10 mouse cellular contexts compared by ENCODE assay signal in the genomic region with DNA sequence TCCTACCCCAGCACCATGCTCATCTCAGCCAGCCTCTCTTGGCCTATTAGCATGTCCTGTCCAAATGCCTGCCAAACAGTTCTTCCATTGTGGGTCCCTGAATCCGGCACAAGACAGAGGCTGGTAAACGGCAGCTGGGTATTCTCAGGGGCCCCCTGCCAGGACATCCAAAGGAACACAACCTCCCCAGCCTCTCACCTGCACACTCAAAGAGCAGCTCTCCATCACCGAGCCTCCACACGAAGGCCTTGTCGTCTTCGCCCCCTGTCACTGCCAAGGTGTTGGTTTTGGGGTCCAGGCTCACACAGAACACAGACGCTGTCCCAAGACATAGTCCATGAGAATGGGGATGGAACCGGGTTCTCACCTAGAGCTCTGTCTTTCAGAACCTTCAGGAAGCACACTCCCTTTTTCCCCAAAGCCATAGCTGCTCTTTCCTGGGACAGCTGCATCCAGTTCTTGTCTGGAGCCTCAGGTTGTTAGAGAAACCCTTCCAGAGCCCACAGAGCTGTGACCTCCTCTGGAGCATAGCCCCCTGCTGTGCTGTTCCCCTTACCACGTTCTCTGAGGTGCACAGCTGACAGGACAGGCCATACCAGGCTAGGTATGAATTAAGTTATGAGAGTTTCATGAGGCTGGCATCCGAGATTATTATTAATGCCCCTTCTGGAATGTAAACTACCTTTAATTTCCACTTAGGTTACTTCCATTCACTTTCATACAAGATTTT. TPM values are rescaled to one million over a fixed set of nuclear protein-coding genes. Genes with fewer than 3 reads are reported as not detected.
A peak's percentile ranks its signal among the peaks of the same experiment; 100 is the strongest.
DNase-seq lines count a peak whose midpoint lies in the region; ATAC-seq and TF ChIP-seq lines count a peak whose summit lies in the region.
"Had no signal": no experiment of that assay in that cellular context is flagged by ENCODE, and none has a peak within 500 bp of the region (broad histone marks: within the 10 kb centered on the region; RNA-seq: fewer than 3 reads in every experiment).

No protein-coding gene starts in this region.

- peak overlapping the region; percentile 84; the same call in 1 of the 2 replicates for H3K4me3 ChIP-seq in heart, embryonic 13.5 days
- H3K4me3 ChIP-seq in stomach, embryonic 14.5 days (ENCODE audit: low read depth, low read length) = no peak overlapping the region
- H3K4me3 ChIP-seq in stomach, postnatal 0 days (ENCODE audit: low read depth, low read length) = no peak overlapping the region
- no peak overlapping the region for H3K4me3 ChIP-seq in limb, embryonic 12.5 days (replicated peaks)
- no peak overlapping the region for H3K4me3 ChIP-seq in stomach, embryonic 15.5 days (replicated peaks)

- peaks cover 37% of the 10 kb centered on the region for H3K4me1 ChIP-seq in heart, embryonic 13.5 days
- H3K4me1 ChIP-seq in stomach, embryonic 14.5 days (ENCODE audit: control insufficient read depth, insufficient read depth, low read length) = peaks cover 23% of the 10 kb centered on the region
- H3K4me1 ChIP-seq in stomach, postnatal 0 days (replicated peaks; ENCODE audit: control insufficient read depth, insufficient read depth) = 0 out of 2 replicates have a peak, but pooled peaks cover 5% of the 10 kb centered on the region
- peaks cover 23% of the 10 kb centered on the region for H3K4me1 ChIP-seq in limb, embryonic 12.5 days (replicated peaks)
- peaks cover 33% of the 10 kb centered on the region for H3K4me1 ChIP-seq in stomach, embryonic 15.5 days

- DNase-seq in heart, postnatal 4 days = no peak
- no peak for DNase-seq in stomach, postnatal 0 days (ENCODE audit: low spot score)
- DNase-seq in frontal cortex, postnatal 36 days (ENCODE audit: low spot score in 2 of 2) = no peak
- no peak for DNase-seq in lung, adult 18-20 months
- DNase-seq: lung, postnatal 4 days had no signal

- no peak overlapping the region for H3K27ac ChIP-seq in heart, embryonic 13.5 days (replicated peaks)
- H3K27ac ChIP-seq in stomach, embryonic 14.5 days (ENCODE audit: low read length) = no peak overlapping the region
- H3K27ac ChIP-seq in stomach, postnatal 0 days (replicated peaks) = no peak overlapping the region
- no peak overlapping the region for H3K27ac ChIP-seq in limb, embryonic 12.5 days
- H3K27ac ChIP-seq in stomach, embryonic 15.5 days = no peak overlapping the region

- H3K9me3 ChIP-seq in heart, embryonic 13.5 days = no peaks in the 10 kb centered on the region
- H3K9me3 ChIP-seq in stomach, embryonic 14.5 days (ENCODE audit: control insufficient read depth, low read depth, low read length) = no peaks in the 10 kb centered on the region
- H3K9me3 ChIP-seq in stomach, postnatal 0 days (ENCODE audit: control insufficient read depth, low read length) = no peaks in the 10 kb centered on the region
- H3K9me3 ChIP-seq in limb, embryonic 12.5 days = no peaks in the 10 kb centered on the region
- H3K9me3 ChIP-seq in stomach, embryonic 15.5 days = no peaks in the 10 kb centered on the region
- H3K9me3 ChIP-seq: heart, embryonic 10.5 days had no signal

- peak overlapping the region; percentile 45 for H3K9ac ChIP-seq in heart, embryonic 13.5 days
- H3K9ac ChIP-seq in stomach, embryonic 14.5 days (replicated peaks; ENCODE audit: low read depth, low read length) = no peak overlapping the region
- H3K9ac ChIP-seq in stomach, postnatal 0 days (ENCODE audit: low read length) = no peak overlapping the region
- H3K9ac ChIP-seq in limb, embryonic 12.5 days (replicated peaks) = no peak overlapping the region
- H3K9ac ChIP-seq in stomach, embryonic 15.5 days = no peak overlapping the region

- H3K27me3 ChIP-seq in heart, embryonic 13.5 days (replicated peaks) = no peaks in the 10 kb centered on the region
- H3K27me3 ChIP-seq in stomach, embryonic 14.5 days (ENCODE audit: control insufficient read depth, insufficient read depth, low read length) = no peaks in the 10 kb centered on the region
- H3K27me3 ChIP-seq in stomach, postnatal 0 days (ENCODE audit: control insufficient read depth, insufficient read depth, low read length) = no peaks in the 10 kb centered on the region
- H3K27me3 ChIP-seq in limb, embryonic 12.5 days = no peaks in the 10 kb centered on the region
- no peaks in the 10 kb centered on the region for H3K27me3 ChIP-seq in stomach, embryonic 15.5 days (replicated peaks)

- 85% methylated on average over 10 of the region's 10 CpGs for WGBS in heart, embryonic 13.5 days
- 82% methylated on average over 10 of the region's 10 CpGs for WGBS in stomach, embryonic 14.5 days
- WGBS in stomach, postnatal 0 days = 80% methylated on average over 10 of the region's 10 CpGs
- WGBS in limb, embryonic 12.5 days = 89% methylated on average over 10 of the region's 10 CpGs
- WGBS in stomach, embryonic 15.5 days = 82% methylated on average over 10 of the region's 10 CpGs

- H3K36me3 ChIP-seq in heart, embryonic 13.5 days = peaks cover 63% of the 10 kb centered on the region
- H3K36me3 ChIP-seq in stomach, embryonic 14.5 days (ENCODE audit: control insufficient read depth, insufficient read depth, low read length) = peaks cover 49% of the 10 kb centered on the region
- H3K36me3 ChIP-seq in stomach, postnatal 0 days (ENCODE audit: control insufficient read depth, insufficient read depth, low read length) = peaks cover 21% of the 10 kb centered on the region
- H3K36me3 ChIP-seq in limb, embryonic 12.5 days = peaks cover 51% of the 10 kb centered on the region
- H3K36me3 ChIP-seq in stomach, embryonic 15.5 days = peaks cover 50% of the 10 kb centered on the region

- no peak for TF ChIP-seq CTCF in stomach, postnatal 0 days (IDR thresholded peaks at IDR 0.05; ENCODE audit: low read depth)

- ATAC-seq in heart, embryonic 13.5 days (ENCODE audit: extremely low read depth, insufficient number of reproducible peaks, low FRiP score, low TSS enrichment) = no peak
- no peak for ATAC-seq in stomach, embryonic 14.5 days (ENCODE audit: insufficient number of reproducible peaks, insufficient read depth, low FRiP score, low read depth)
- ATAC-seq in stomach, postnatal 0 days (ENCODE audit: low FRiP score, low TSS enrichment) = no peak
- no peak for ATAC-seq in limb, embryonic 12.5 days (ENCODE audit: insufficient number of reproducible peaks, insufficient read depth, low FRiP score, low TSS enrichment, low read depth)
- ATAC-seq in stomach, embryonic 15.5 days (ENCODE audit: insufficient read depth, low FRiP score, low read depth) = no peak

- peak overlapping the region; percentile 83 for H3K4me2 ChIP-seq in heart, embryonic 13.5 days
- peak overlapping the region; percentile 87 for H3K4me2 ChIP-seq in stomach, embryonic 14.5 days (replicated peaks; ENCODE audit: low read depth, low read length)
- H3K4me2 ChIP-seq in stomach, postnatal 0 days (replicated peaks; ENCODE audit: low read depth) = no peak overlapping the region
- peak overlapping the region; percentile 19; the same call in 1 of the 2 replicates for H3K4me2 ChIP-seq in limb, embryonic 12.5 days
- H3K4me2 ChIP-seq in stomach, embryonic 15.5 days = peak overlapping the region; percentile 65

- no peak for TF ChIP-seq EP300 in stomach, postnatal 0 days (optimal IDR thresholded peaks at IDR 0.05)

RNA-seq across cellular contexts. Expression of gene Aamp, which starts 1.5 kb away (rescaled TPM):
- 164 and 188 TPM in 2 replicates for polyA plus RNA-seq in heart, embryonic 13.5 days (2015; fragmentation: Nextera tagmentation; extraction: Ambion mirVana)
- total RNA-seq in heart, postnatal 4 days (2021) = 100 to 1,000 TPM; 103 to 105 TPM
- polyA plus RNA-seq in stomach, embryonic 14.5 days (2014; fragmentation: Nextera tagmentation; extraction: Ambion mirVana) = 240 and 261 TPM in 2 replicates
- 154 and 157 TPM in 2 replicates for polyA plus RNA-seq in stomach, postnatal 0 days (2015; fragmentation: Nextera tagmentation; extraction: Ambion mirVana)
- polyA plus RNA-seq in limb, embryonic 12.5 days (2016; fragmentation: Nextera tagmentation; extraction: Ambion mirVana) = 202 and 212 TPM in 2 replicates
- 229 and 235 TPM in 2 replicates for polyA plus RNA-seq in stomach, embryonic 15.5 days (2015; fragmentation: Nextera tagmentation; extraction: Ambion mirVana)

RNA-seq across cellular contexts. Expression of gene Pnkd, which starts 1.7 kb away (rescaled TPM):
- 227 and 252 TPM in 2 replicates for polyA plus RNA-seq in heart, embryonic 13.5 days (2015; fragmentation: Nextera tagmentation; extraction: Ambion mirVana)
- total RNA-seq in heart, postnatal 4 days (2021) = 100 to 1,000 TPM; 198 to 211 TPM
- polyA plus RNA-seq in stomach, embryonic 14.5 days (2014; fragmentation: Nextera tagmentation; extraction: Ambion mirVana) = 122 and 132 TPM in 2 replicates
- polyA plus RNA-seq in stomach, postnatal 0 days (2015; fragmentation: Nextera tagmentation; extraction: Ambion mirVana) = 84.8 and 88.2 TPM in 2 replicates
- 106 TPM in 2 replicates for polyA plus RNA-seq in limb, embryonic 12.5 days (2016; fragmentation: Nextera tagmentation; extraction: Ambion mirVana)
- polyA plus RNA-seq in stomach, embryonic 15.5 days (2015; fragmentation: Nextera tagmentation; extraction: Ambion mirVana) = 117 and 124 TPM in 2 replicates

RNA-seq across cellular contexts. Expression of gene Gpbar1, which starts 4.7 kb away (rescaled TPM):
- 0.36 and 0.64 TPM in 2 replicates for polyA plus RNA-seq in heart, embryonic 13.5 days (2015; fragmentation: Nextera tagmentation; extraction: Ambion mirVana)
- total RNA-seq in heart, postnatal 4 days (2021) = not detected
- polyA plus RNA-seq in stomach, embryonic 14.5 days (2014; fragmentation: Nextera tagmentation; extraction: Ambion mirVana) = 3.5 and 4.1 TPM in 2 replicates
- 0.51 and 0.63 TPM in 2 replicates for polyA plus RNA-seq in stomach, postnatal 0 days (2015; fragmentation: Nextera tagmentation; extraction: Ambion mirVana)
- polyA plus RNA-seq in limb, embryonic 12.5 days (2016; fragmentation: Nextera tagmentation; extraction: Ambion mirVana) = 0.19 TPM in 1 of 2 replicates, not detected in the other
- 1.1 and 1.3 TPM in 2 replicates for polyA plus RNA-seq in stomach, embryonic 15.5 days (2015; fragmentation: Nextera tagmentation; extraction: Ambion mirVana)

RNA-seq across cellular contexts. Expression of gene Tmbim1, which starts 22.4 kb away (rescaled TPM):
- 42.0 and 42.7 TPM in 2 replicates for polyA plus RNA-seq in heart, embryonic 13.5 days (2015; fragmentation: Nextera tagmentation; extraction: Ambion mirVana)
- total RNA-seq in heart, postnatal 4 days (2021) = 10 to 100 TPM; 43.4 to 44.3 TPM
- polyA plus RNA-seq in stomach, embryonic 14.5 days (2014; fragmentation: Nextera tagmentation; extraction: Ambion mirVana) = 50.1 and 53.9 TPM in 2 replicates
- polyA plus RNA-seq in stomach, postnatal 0 days (2015; fragmentation: Nextera tagmentation; extraction: Ambion mirVana) = 109 and 118 TPM in 2 replicates
- 18.0 and 18.9 TPM in 2 replicates for polyA plus RNA-seq in limb, embryonic 12.5 days (2016; fragmentation: Nextera tagmentation; extraction: Ambion mirVana)
- polyA plus RNA-seq in stomach, embryonic 15.5 days (2015; fragmentation: Nextera tagmentation; extraction: Ambion mirVana) = 68.3 and 73.4 TPM in 2 replicates

RNA-seq across cellular contexts. Expression of gene Arpc2, which starts 47.2 kb away (rescaled TPM):
- polyA plus RNA-seq in heart, embryonic 13.5 days (2015; fragmentation: Nextera tagmentation; extraction: Ambion mirVana) = 400 and 438 TPM in 2 replicates
- 100 to 1,000 TPM; 246 to 249 TPM for total RNA-seq in heart, postnatal 4 days (2021)
- polyA plus RNA-seq in stomach, embryonic 14.5 days (2014; fragmentation: Nextera tagmentation; extraction: Ambion mirVana) = 406 and 429 TPM in 2 replicates
- polyA plus RNA-seq in stomach, postnatal 0 days (2015; fragmentation: Nextera tagmentation; extraction: Ambion mirVana) = 585 and 595 TPM in 2 replicates
- 343 and 345 TPM in 2 replicates for polyA plus RNA-seq in limb, embryonic 12.5 days (2016; fragmentation: Nextera tagmentation; extraction: Ambion mirVana)
- 493 and 505 TPM in 2 replicates for polyA plus RNA-seq in stomach, embryonic 15.5 days (2015; fragmentation: Nextera tagmentation; extraction: Ambion mirVana)
